Mouse (Mus musculus): Measurements from ENCODE around the gene Saxo1. TPM values are rescaled to one million over a fixed set of nuclear protein-coding genes. Genes with fewer than 3 reads are reported as not detected.

Gene Saxo1
- polyA plus RNA-seq, 1 experiment: 95.3 TPM

DNA sequence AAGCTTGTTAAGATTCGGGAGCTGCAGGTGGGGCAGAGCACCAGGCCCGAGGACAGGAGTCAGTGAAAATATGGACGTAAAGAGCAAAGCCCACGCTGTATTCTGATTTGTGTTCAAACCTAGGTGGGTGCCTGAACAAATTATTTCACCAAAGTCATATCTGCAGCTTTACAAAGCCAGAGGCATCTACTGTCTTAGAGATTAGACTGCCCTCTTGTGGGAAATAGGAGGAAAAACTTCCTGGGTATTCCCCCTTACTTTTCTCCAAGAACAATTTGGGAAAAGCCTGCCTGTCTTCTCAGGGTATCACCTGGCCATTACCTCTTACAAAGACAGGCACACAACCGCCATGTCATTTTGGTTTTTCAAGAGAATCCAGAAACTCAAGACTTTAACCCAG lies 12.5 kb downstream of the Saxo1 start:
- peaks cover 3% of the 10 kb centered on the region; the same call in 1 of the 2 replicates for H3K4me1 ChIP-seq (ENCODE audit: control insufficient read depth, insufficient read depth, low read length)
- H3K4me3 ChIP-seq (ENCODE audit: control insufficient read depth, low read depth, low read length): no peak overlapping the region
- no peak for TF ChIP-seq CTCF (IDR thresholded peaks at IDR 0.05; ENCODE audit: control insufficient read depth, insufficient read depth, insufficient replicate concordance, low read depth, low read length)
- no peak for TF ChIP-seq POLR2A (IDR thresholded peaks at IDR 0.05; ENCODE audit: control insufficient read depth, low read depth, low read length)
- no peak overlapping the region for H3K27ac ChIP-seq (ENCODE audit: control insufficient read depth, insufficient read depth, low read depth, low read length)
- H3K27me3 ChIP-seq (ENCODE audit: control insufficient read depth, insufficient read depth, low read length): no peaks in the 10 kb centered on the region
- H3K36me3 ChIP-seq (ENCODE audit: control insufficient read depth, insufficient read depth, low read length): no peaks in the 10 kb centered on the region

DNA sequence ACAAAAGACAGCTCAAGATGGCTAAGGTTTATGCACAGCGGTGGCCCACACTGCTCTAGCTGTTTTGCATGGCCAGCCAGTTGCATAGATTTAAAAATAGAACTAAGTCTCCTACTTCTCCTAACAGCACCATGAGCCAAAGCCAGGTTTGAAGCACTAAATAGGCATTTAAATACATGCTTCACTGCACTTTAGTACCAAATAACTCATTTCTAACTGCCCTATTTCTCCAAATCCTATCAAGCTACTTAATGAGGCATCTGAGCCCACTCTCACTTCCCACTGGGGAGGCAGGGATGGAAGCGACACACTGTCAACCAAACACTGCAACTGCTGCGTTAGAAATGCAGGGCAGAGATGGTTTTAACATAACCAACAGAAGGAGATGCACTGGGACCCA lies 14.1 kb downstream of the Saxo1 start:
- Histone ChIP-seq H3K4me3 (ENCODE audit: control insufficient read depth, low read depth, low read length) (no peak overlapping the region), H3K27me3 (ENCODE audit: control insufficient read depth, insufficient read depth, low read length) (no peaks in the 10 kb centered on the region), H3K4me1 (ENCODE audit: control insufficient read depth, insufficient read depth, low read length) (peaks cover 3% of the 10 kb centered on the region; the same call in 1 of the 2 replicates), H3K36me3 (ENCODE audit: control insufficient read depth, insufficient read depth, low read length) (no peaks in the 10 kb centered on the region), H3K27ac (ENCODE audit: control insufficient read depth, insufficient read depth, low read depth, low read length) (no peak overlapping the region)
- no peak for TF ChIP-seq POLR2A (IDR thresholded peaks at IDR 0.05; ENCODE audit: control insufficient read depth, low read depth, low read length)
- no peak for TF ChIP-seq CTCF (IDR thresholded peaks at IDR 0.05; ENCODE audit: control insufficient read depth, insufficient read depth, insufficient replicate concordance, low read depth, low read length)

DNA sequence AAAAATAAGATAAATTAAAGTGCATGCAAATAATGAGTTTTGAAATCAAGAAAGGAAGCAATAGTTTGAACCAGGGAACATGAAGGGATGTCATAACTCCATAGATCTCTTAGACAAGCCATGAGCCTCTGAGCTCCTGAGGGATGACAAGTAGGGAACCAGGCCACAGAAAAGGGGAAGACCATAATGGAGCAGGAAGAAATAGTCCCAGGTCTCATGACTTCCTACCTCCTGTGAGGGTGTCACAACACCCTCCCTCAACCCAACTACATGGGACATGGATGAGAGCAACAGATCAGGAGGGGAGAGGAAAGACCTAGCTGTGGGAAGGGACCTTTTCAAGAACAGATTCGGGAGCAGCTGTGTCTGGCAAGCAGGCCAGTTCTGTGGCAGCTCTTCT lies 16.6 kb downstream of the Saxo1 start:
- peaks cover 3% of the 10 kb centered on the region; the same call in 1 of the 2 replicates for H3K4me1 ChIP-seq (ENCODE audit: control insufficient read depth, insufficient read depth, low read length)
- H3K36me3 ChIP-seq (ENCODE audit: control insufficient read depth, insufficient read depth, low read length): no peaks in the 10 kb centered on the region
- no peak overlapping the region for H3K27ac ChIP-seq (ENCODE audit: control insufficient read depth, insufficient read depth, low read depth, low read length)
- TF ChIP-seq POLR2A (IDR thresholded peaks at IDR 0.05; ENCODE audit: control insufficient read depth, low read depth, low read length): no peak
- TF ChIP-seq CTCF (IDR thresholded peaks at IDR 0.05; ENCODE audit: control insufficient read depth, insufficient read depth, insufficient replicate concordance, low read depth, low read length): no peak
- no peaks in the 10 kb centered on the region for H3K27me3 ChIP-seq (ENCODE audit: control insufficient read depth, insufficient read depth, low read length)
- H3K4me3 ChIP-seq (ENCODE audit: control insufficient read depth, low read depth, low read length): no peak overlapping the region

DNA sequence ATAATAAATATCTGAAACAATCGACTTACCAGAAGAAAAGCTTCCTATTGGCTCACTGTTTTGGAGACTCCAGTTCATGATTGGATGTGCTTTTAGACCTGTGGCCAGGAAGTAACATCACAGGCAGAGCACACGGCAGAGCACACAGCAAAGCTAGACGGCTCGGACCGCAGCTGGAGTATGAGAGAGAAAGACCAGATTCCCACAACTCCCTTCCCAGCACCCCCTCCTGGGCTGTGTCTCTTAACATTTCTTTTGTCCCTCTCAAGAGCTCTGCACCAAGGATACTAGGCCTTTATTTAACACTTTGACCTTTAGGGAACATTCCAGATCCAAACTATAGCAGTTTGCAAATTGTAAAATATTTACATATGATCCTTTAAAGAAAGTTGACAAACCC lies 19.2 kb downstream of the Saxo1 start:
- H3K4me1 ChIP-seq (ENCODE audit: control insufficient read depth, insufficient read depth, low read length): peaks cover 3% of the 10 kb centered on the region; the same call in 1 of the 2 replicates
- TF ChIP-seq POLR2A (IDR thresholded peaks at IDR 0.05; ENCODE audit: control insufficient read depth, low read depth, low read length) (no peak), CTCF (IDR thresholded peaks at IDR 0.05; ENCODE audit: control insufficient read depth, insufficient read depth, insufficient replicate concordance, low read depth, low read length) (no peak)
- no peak overlapping the region for H3K4me3 ChIP-seq (ENCODE audit: control insufficient read depth, low read depth, low read length)
- no peak overlapping the region for H3K27ac ChIP-seq (ENCODE audit: control insufficient read depth, insufficient read depth, low read depth, low read length)
- H3K36me3 ChIP-seq (ENCODE audit: control insufficient read depth, insufficient read depth, low read length): no peaks in the 10 kb centered on the region
- no peaks in the 10 kb centered on the region for H3K27me3 ChIP-seq (ENCODE audit: control insufficient read depth, insufficient read depth, low read length)

DNA sequence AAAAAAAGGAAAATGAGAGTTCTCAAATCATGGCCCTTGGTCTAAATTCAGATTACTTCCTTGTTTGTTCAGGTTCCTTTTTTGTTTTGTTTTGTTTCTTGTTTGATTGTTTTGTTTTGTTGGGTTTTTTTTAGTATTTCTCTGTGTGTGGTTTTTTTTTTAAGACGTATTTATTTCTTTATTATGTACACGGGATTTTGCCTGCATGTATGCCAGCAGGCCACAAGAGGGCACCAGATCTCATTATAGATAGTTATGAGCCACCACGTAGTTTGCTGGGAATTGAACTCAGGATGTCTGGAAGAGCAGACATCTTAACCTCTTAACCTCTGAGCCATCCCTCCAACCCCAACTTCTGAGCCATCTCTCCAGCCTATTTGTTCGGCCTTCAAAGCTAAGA lies 20.2 kb downstream of the Saxo1 start:
- TF ChIP-seq POLR2A (IDR thresholded peaks at IDR 0.05; ENCODE audit: control insufficient read depth, low read depth, low read length) (no peak), CTCF (IDR thresholded peaks at IDR 0.05; ENCODE audit: control insufficient read depth, insufficient read depth, insufficient replicate concordance, low read depth, low read length) (no peak)
- no peak overlapping the region for H3K27ac ChIP-seq (ENCODE audit: control insufficient read depth, insufficient read depth, low read depth, low read length)
- no peaks in the 10 kb centered on the region for H3K27me3 ChIP-seq (ENCODE audit: control insufficient read depth, insufficient read depth, low read length)
- no peaks in the 10 kb centered on the region for H3K36me3 ChIP-seq (ENCODE audit: control insufficient read depth, insufficient read depth, low read length)
- peaks cover 3% of the 10 kb centered on the region; the same call in 1 of the 2 replicates for H3K4me1 ChIP-seq (ENCODE audit: control insufficient read depth, insufficient read depth, low read length)
- H3K4me3 ChIP-seq (ENCODE audit: control insufficient read depth, low read depth, low read length): no peak overlapping the region

DNA sequence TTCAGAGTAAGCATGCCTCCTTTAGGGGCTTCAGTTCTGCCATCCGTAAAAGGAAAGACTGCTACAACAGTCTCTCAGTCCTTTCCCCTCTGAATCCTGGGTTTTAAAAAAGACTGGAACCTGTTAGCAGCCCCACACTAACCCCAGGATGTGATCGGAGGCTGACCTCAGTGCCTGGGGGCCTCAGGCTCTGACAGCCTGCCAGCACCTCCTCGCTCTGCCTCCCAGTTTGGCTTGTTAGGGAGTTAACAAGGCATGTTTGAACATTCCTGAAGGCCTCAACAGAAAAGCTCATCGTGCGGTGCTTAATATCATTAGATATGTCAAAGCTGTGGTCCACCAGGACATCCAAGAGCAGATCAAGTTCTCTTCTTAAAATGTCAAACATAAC lies 24.0 kb downstream of the Saxo1 start:
- Histone ChIP-seq H3K4me3 (ENCODE audit: control insufficient read depth, low read depth, low read length) (no peak overlapping the region), H3K27ac (ENCODE audit: control insufficient read depth, insufficient read depth, low read depth, low read length) (no peak overlapping the region), H3K36me3 (ENCODE audit: control insufficient read depth, insufficient read depth, low read length) (no peaks in the 10 kb centered on the region), H3K27me3 (ENCODE audit: control insufficient read depth, insufficient read depth, low read length) (no peaks in the 10 kb centered on the region), H3K4me1 (ENCODE audit: control insufficient read depth, insufficient read depth, low read length) (no peaks in the 10 kb centered on the region)
- no peak for TF ChIP-seq POLR2A (IDR thresholded peaks at IDR 0.05; ENCODE audit: control insufficient read depth, low read depth, low read length)
- no peak for TF ChIP-seq CTCF (IDR thresholded peaks at IDR 0.05; ENCODE audit: control insufficient read depth, insufficient read depth, insufficient replicate concordance, low read depth, low read length)

DNA sequence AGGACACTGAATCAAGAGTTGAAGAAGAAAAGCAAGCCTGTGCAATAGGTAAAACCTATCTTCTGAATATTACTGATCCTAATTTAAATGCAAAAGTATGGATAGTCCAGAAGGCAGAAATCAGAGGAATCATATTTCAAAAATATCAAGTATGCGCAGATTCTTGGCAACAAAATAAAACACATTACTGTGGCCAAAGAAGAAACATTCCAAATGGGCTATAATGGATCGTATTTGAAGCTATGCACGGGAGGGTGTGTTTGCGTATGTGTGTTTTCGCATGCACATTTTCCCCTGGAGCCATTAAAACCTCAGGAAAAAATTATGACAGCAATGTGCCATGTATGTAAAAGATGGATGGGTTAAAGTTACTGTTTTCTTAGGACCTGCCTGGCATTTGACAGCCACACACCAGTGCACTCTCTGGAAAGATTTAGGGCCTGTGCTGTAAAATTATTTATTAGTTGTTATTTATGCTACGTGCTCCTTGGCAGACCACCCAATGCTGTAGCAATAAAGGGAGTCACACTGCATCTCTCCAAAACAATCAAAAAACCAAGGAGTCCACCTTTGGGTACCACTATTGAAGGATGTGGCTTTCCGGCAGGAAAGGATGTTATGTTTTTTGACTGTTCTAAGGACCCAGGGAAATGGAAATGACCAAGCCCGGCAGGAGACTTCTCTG lies 24.6 kb downstream of the Saxo1 start:
- no peak for TF ChIP-seq CTCF (IDR thresholded peaks at IDR 0.05; ENCODE audit: control insufficient read depth, insufficient read depth, insufficient replicate concordance, low read depth, low read length)
- TF ChIP-seq POLR2A (IDR thresholded peaks at IDR 0.05; ENCODE audit: control insufficient read depth, low read depth, low read length): no peak
- no peak overlapping the region for H3K4me3 ChIP-seq (ENCODE audit: control insufficient read depth, low read depth, low read length)
- no peaks in the 10 kb centered on the region for H3K4me1 ChIP-seq (ENCODE audit: control insufficient read depth, insufficient read depth, low read length)
- no peaks in the 10 kb centered on the region for H3K36me3 ChIP-seq (ENCODE audit: control insufficient read depth, insufficient read depth, low read length)
- H3K27me3 ChIP-seq (ENCODE audit: control insufficient read depth, insufficient read depth, low read length): no peaks in the 10 kb centered on the region
- H3K27ac ChIP-seq (ENCODE audit: control insufficient read depth, insufficient read depth, low read depth, low read length): no peak overlapping the region
